Mouse (Mus musculus) heart, postnatal 0 days (tissue): ENCODE measurements around the gene Dcbld1.

Experiments
- CTCF ChIP-seq: IDR thresholded peaks from 2 replicates; pipeline ENCODE4 v1.5.1; 2016; ENCODE audit warnings: antibody characterized with exemption, control low read depth, low read depth
- EP300 ChIP-seq: IDR thresholded peaks from 2 replicates; pipeline ENCODE4 v1.6.1; 2016; ENCODE audit warnings: antibody characterized with exemption, low read depth

DNA sequence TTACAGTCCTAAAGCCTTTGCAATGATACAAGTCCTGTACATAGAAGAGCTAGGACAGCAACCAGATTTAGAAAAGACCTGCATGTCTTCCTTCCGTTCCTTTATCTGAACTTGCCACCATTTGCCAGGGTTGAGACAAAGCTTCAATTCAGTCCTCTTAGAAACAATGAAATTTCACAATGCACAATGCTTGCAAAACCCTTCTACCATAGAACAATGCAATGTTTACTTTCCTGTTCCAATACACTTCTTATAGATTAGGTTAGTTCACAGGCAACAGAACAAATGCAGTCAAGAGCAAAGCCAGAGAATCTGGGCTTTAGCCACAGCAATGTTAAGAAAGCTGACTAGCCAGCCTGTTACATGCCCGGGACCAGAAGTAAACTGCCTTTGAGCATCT lies 29.4 kb upstream of the Dcbld1 start:
- TF ChIP-seq CTCF = no peak
- no peak for TF ChIP-seq EP300
